Mouse (Mus musculus) central nervous system, embryonic 14 days (tissue): ENCODE data around the gene Vmn2r5. TPM values are rescaled to one million over a fixed set of nuclear protein-coding genes. Genes with fewer than 3 reads are reported as not detected.

Experiments
- polyA plus RNA-seq: library from polyadenylated mRNA; depleted of rRNA; stranded (reverse); fragments of >200 nt; gene quantifications from 2 replicates; pipeline ENCODE4 v1.2.3, GENCODE M21; 2012; rRNA removed

Vmn2r5 gene
- not detected in 2 replicates for polyA plus RNA-seq

GRCm38 (mm10) chr3:64509742-64510141 is at the start of gene Vmn2r5:
TSS of gene Vmn2r5 (minus strand) at chr3:64509842.

Other genes starting within 250 kb of the Vmn2r5 start
- not detected in 2 replicates for gene Vmn2r3, start 220.1 kb downstream of the Vmn2r5 start, polyA plus RNA-seq
- not detected in 2 replicates for gene Vmn2r4, start 94.5 kb downstream of the Vmn2r5 start, polyA plus RNA-seq
- not detected in 2 replicates for gene Vmn2r6, start 56.0 kb upstream of the Vmn2r5 start, polyA plus RNA-seq